Mouse (Mus musculus): ENCODE data around the gene Drc3. TPM values are rescaled to one million over a fixed set of nuclear protein-coding genes. Genes with fewer than 3 reads are reported as not detected.

Drc3 gene
- polyA plus RNA-seq, 1 experiment from 2014 or later: 5.2 TPM

- Histone ChIP-seq H3K36me3 (ENCODE audit: control insufficient read depth, insufficient read depth, low read length) (no peaks in the 10 kb centered on the region), H3K4me2 (ENCODE audit: low read depth, low read length) (no peak overlapping the region), H3K4me3 (ENCODE audit: low read depth, low read length) (no peak overlapping the region), H3K27ac (ENCODE audit: low read depth, low read length) (no peak overlapping the region), H3K4me1 (ENCODE audit: control insufficient read depth, insufficient read depth, low read length) (no peaks in the 10 kb centered on the region), H3K9ac (replicated peaks; ENCODE audit: low read depth, low read length) (no peak overlapping the region), H3K27me3 (ENCODE audit: control insufficient read depth, insufficient read depth, low read length) (no peaks in the 10 kb centered on the region), H3K9me3 (ENCODE audit: control insufficient read depth, low read length) (no peaks in the 10 kb centered on the region)
- no peak for ATAC-seq (ENCODE audit: low read depth)
- WGBS: 83% methylated on average over 6 of the region's 6 CpGs
Measured at GRCm38 (mm10) chr11:60391346-60391745, 38.2 kb downstream of the Drc3 start.

- 63% methylated on average over 6 of the region's 6 CpGs for WGBS
- no peak overlapping the region for H3K9ac ChIP-seq (replicated peaks; ENCODE audit: low read depth, low read length)
Measured at GRCm38 (mm10) chr11:60396546-60396945, 43.4 kb downstream of the Drc3 start.

GRCm38 (mm10) chr11:60397172-60397571, 44.0 kb downstream of the Drc3 start:
- H3K27me3 ChIP-seq (ENCODE audit: control insufficient read depth, insufficient read depth, low read length): no peaks in the 10 kb centered on the region
- no peaks in the 10 kb centered on the region for H3K9me3 ChIP-seq (ENCODE audit: control insufficient read depth, low read length)
- H3K4me1 ChIP-seq (ENCODE audit: control insufficient read depth, insufficient read depth, low read length): no peaks in the 10 kb centered on the region
- no peak overlapping the region for H3K9ac ChIP-seq (replicated peaks; ENCODE audit: low read depth, low read length)
- no peak overlapping the region for H3K4me3 ChIP-seq (ENCODE audit: low read depth, low read length)
- WGBS: 93% methylated on average over 2 of the region's 2 CpGs
- peaks cover 3% of the 10 kb centered on the region; the same call in 1 of the 2 replicates for H3K36me3 ChIP-seq (ENCODE audit: control insufficient read depth, insufficient read depth, low read length)
- no peak for ATAC-seq (ENCODE audit: low read depth)
- H3K4me2 ChIP-seq (ENCODE audit: low read depth, low read length): no peak overlapping the region
- H3K27ac ChIP-seq (ENCODE audit: low read depth, low read length): no peak overlapping the region

More at GRCm38 (mm10) chr11:60396546-60396945, 43.4 kb downstream of the Drc3 start:
- Histone ChIP-seq H3K4me3 (ENCODE audit: low read depth, low read length) (no peak overlapping the region), H3K9me3 (ENCODE audit: control insufficient read depth, low read length) (no peaks in the 10 kb centered on the region), H3K27ac (ENCODE audit: low read depth, low read length) (no peak overlapping the region), H3K36me3 (ENCODE audit: control insufficient read depth, insufficient read depth, low read length) (peaks cover under 1% of the 10 kb centered on the region; the same call in 1 of the 2 replicates), H3K27me3 (ENCODE audit: control insufficient read depth, insufficient read depth, low read length) (no peaks in the 10 kb centered on the region), H3K4me2 (ENCODE audit: low read depth, low read length) (no peak overlapping the region), H3K4me1 (ENCODE audit: control insufficient read depth, insufficient read depth, low read length) (no peaks in the 10 kb centered on the region)
- ATAC-seq (ENCODE audit: low read depth): no peak

GRCm38 (mm10) chr11:60406606-60407005, 53.5 kb downstream of the Drc3 start:
- no peak for ATAC-seq (ENCODE audit: low read depth)
- H3K4me1 ChIP-seq (ENCODE audit: control insufficient read depth, insufficient read depth, low read length): no peaks in the 10 kb centered on the region
- H3K4me3 ChIP-seq (ENCODE audit: low read depth, low read length): no peak overlapping the region
- H3K4me2 ChIP-seq (ENCODE audit: low read depth, low read length): no peak overlapping the region
- 94% methylated on average over 1 of the region's 1 CpGs for WGBS
- no peak overlapping the region for H3K9ac ChIP-seq (replicated peaks; ENCODE audit: low read depth, low read length)
- no peaks in the 10 kb centered on the region for H3K27me3 ChIP-seq (ENCODE audit: control insufficient read depth, insufficient read depth, low read length)
- H3K36me3 ChIP-seq (ENCODE audit: control insufficient read depth, insufficient read depth, low read length): peaks cover 31% of the 10 kb centered on the region
- H3K27ac ChIP-seq (ENCODE audit: low read depth, low read length): no peak overlapping the region
- no peaks in the 10 kb centered on the region for H3K9me3 ChIP-seq (ENCODE audit: control insufficient read depth, low read length)

GRCm38 (mm10) chr11:60412173-60412572, 59.0 kb downstream of the Drc3 start:
- H3K4me2 ChIP-seq (ENCODE audit: low read depth, low read length): no peak overlapping the region
- H3K27ac ChIP-seq (ENCODE audit: low read depth, low read length): no peak overlapping the region
- no peak overlapping the region for H3K4me3 ChIP-seq (ENCODE audit: low read depth, low read length)
- WGBS: 12% methylated on average over 3 of the region's 3 CpGs
- peaks cover 3% of the 10 kb centered on the region for H3K36me3 ChIP-seq (ENCODE audit: control insufficient read depth, insufficient read depth, low read length)
- H3K4me1 ChIP-seq (ENCODE audit: control insufficient read depth, insufficient read depth, low read length): peaks cover 8% of the 10 kb centered on the region; the same call in 1 of the 2 replicates
- H3K27me3 ChIP-seq (ENCODE audit: control insufficient read depth, insufficient read depth, low read length): no peaks in the 10 kb centered on the region
- ATAC-seq (ENCODE audit: low read depth): no peak
- no peaks in the 10 kb centered on the region for H3K9me3 ChIP-seq (ENCODE audit: control insufficient read depth, low read length)
- no peak overlapping the region for H3K9ac ChIP-seq (replicated peaks; ENCODE audit: low read depth, low read length)

GRCm38 (mm10) chr11:60412921-60413320, 59.8 kb downstream of the Drc3 start:
- no peak for ATAC-seq (ENCODE audit: low read depth)

GRCm38 (mm10) chr11:60416590-60416962, 63.4 kb downstream of the Drc3 start:
- Histone ChIP-seq H3K9ac (replicated peaks; ENCODE audit: low read depth, low read length) (peak overlapping the region; percentile 78), H3K27ac (ENCODE audit: low read depth, low read length) (peak overlapping the region; percentile 70), H3K4me1 (ENCODE audit: control insufficient read depth, insufficient read depth, low read length) (peaks cover 18% of the 10 kb centered on the region), H3K27me3 (ENCODE audit: control insufficient read depth, insufficient read depth, low read length) (no peaks in the 10 kb centered on the region), H3K9me3 (ENCODE audit: control insufficient read depth, low read length) (no peaks in the 10 kb centered on the region), H3K36me3 (ENCODE audit: control insufficient read depth, insufficient read depth, low read length) (no peaks in the 10 kb centered on the region), H3K4me2 (ENCODE audit: low read depth, low read length) (peak overlapping the region; percentile 75), H3K4me3 (ENCODE audit: low read depth, low read length) (peak overlapping the region; percentile 85)
- under 1% methylated on average over 21 of the region's 21 CpGs for WGBS
- ATAC-seq (ENCODE audit: low read depth): no peak; the same call in 1 of the 2 replicates

More at GRCm38 (mm10) chr11:60412921-60413320, 59.8 kb downstream of the Drc3 start:
- 95% methylated on average over 2 of the region's 2 CpGs for WGBS
- Histone ChIP-seq H3K4me2 (ENCODE audit: low read depth, low read length) (no peak overlapping the region), H3K27ac (ENCODE audit: low read depth, low read length) (no peak overlapping the region), H3K36me3 (ENCODE audit: control insufficient read depth, insufficient read depth, low read length) (no peaks in the 10 kb centered on the region), H3K9me3 (ENCODE audit: control insufficient read depth, low read length) (no peaks in the 10 kb centered on the region), H3K9ac (replicated peaks; ENCODE audit: low read depth, low read length) (no peak overlapping the region), H3K4me1 (ENCODE audit: control insufficient read depth, insufficient read depth, low read length) (peaks cover 8% of the 10 kb centered on the region; the same call in 1 of the 2 replicates), H3K4me3 (ENCODE audit: low read depth, low read length) (no peak overlapping the region), H3K27me3 (ENCODE audit: control insufficient read depth, insufficient read depth, low read length) (no peaks in the 10 kb centered on the region)

- H3K9me3 ChIP-seq (ENCODE audit: control insufficient read depth, low read length): no peaks in the 10 kb centered on the region
- peak within 1 kb of the TSS; percentile 86 for H3K27ac ChIP-seq (ENCODE audit: low read depth, low read length)
- H3K36me3 ChIP-seq (ENCODE audit: control insufficient read depth, insufficient read depth, low read length): no peaks in the 10 kb centered on the region
- H3K4me3 ChIP-seq (ENCODE audit: low read depth, low read length): peak within 1 kb of the TSS; percentile 85
- 1% methylated on average over 40 of the region's 81 CpGs for WGBS
- peak; percentile 96 for ATAC-seq (ENCODE audit: low read depth)
- peak within 1 kb of the TSS; percentile 94 for H3K4me2 ChIP-seq (ENCODE audit: low read depth, low read length)
- no peaks in the 10 kb centered on the region for H3K27me3 ChIP-seq (ENCODE audit: control insufficient read depth, insufficient read depth, low read length)
- H3K9ac ChIP-seq (replicated peaks; ENCODE audit: low read depth, low read length): peak within 1 kb of the TSS; percentile 83
- H3K4me1 ChIP-seq (ENCODE audit: control insufficient read depth, insufficient read depth, low read length): peaks cover 18% of the 10 kb centered on the region
Measured at GRCm38 (mm10) chr11:60416963-60417716, 64.0 kb downstream of the Drc3 start, which contains the start of gene Gid4. Gene Gid4 (plus strand): TSS chr11:60417145.

- Histone ChIP-seq H3K27me3 (ENCODE audit: control insufficient read depth, insufficient read depth, low read length) (no peaks in the 10 kb centered on the region), H3K36me3 (ENCODE audit: control insufficient read depth, insufficient read depth, low read length) (no peaks in the 10 kb centered on the region), H3K4me1 (ENCODE audit: control insufficient read depth, insufficient read depth, low read length) (peaks cover 18% of the 10 kb centered on the region), H3K27ac (ENCODE audit: low read depth, low read length) (peak within 1 kb of the TSS; percentile 86), H3K4me2 (ENCODE audit: low read depth, low read length) (peak within 1 kb of the TSS; percentile 94), H3K4me3 (ENCODE audit: low read depth, low read length) (peak within 1 kb of the TSS; percentile 85), H3K9ac (replicated peaks; ENCODE audit: low read depth, low read length) (peak within 1 kb of the TSS; percentile 83), H3K9me3 (ENCODE audit: control insufficient read depth, low read length) (no peaks in the 10 kb centered on the region)
- WGBS: under 1% methylated on average over 35 of the region's 39 CpGs
- peak; percentile 54 for ATAC-seq (ENCODE audit: low read depth)
Measured at GRCm38 (mm10) chr11:60417717-60418472, 64.8 kb downstream of the Drc3 start, which contains the start of gene Atpaf2. Gene Atpaf2 (minus strand): TSS chr11:60418457.

All from neural tube, embryonic 14.5 days (tissue).